ENCODE assay signal across 27 mouse cellular contexts in genomic region chr11:113717767-113718424, GRCm38 (mm10). TPM values are rescaled to one million over a fixed set of nuclear protein-coding genes. Genes with fewer than 3 reads are reported as not detected.
DNase-seq lines count a peak whose midpoint lies in the region; ATAC-seq and TF ChIP-seq lines count a peak whose summit lies in the region.
"Had no signal": no experiment of that assay in that cellular context is flagged by ENCODE, and none has a peak within 500 bp of the region (broad histone marks: within the 10 kb centered on the region; RNA-seq: fewer than 3 reads in every experiment).

No protein-coding gene starts in this region.

- H3K4me3 ChIP-seq in gastrocnemius, adult 2 months: no peak overlapping the region
- H3K4me3 ChIP-seq in testis, adult 2 months (ENCODE audit: control insufficient read depth, low read depth, low read length): no peak overlapping the region
- H3K4me3 ChIP-seq: forebrain, embryonic 15.5 days; intestine, embryonic 15.5 days; layer of hippocampus, adult 2 months; midbrain, embryonic 15.5 days; myocyte; neural tube, embryonic 13.5 days had no signal

- H3K4me1 ChIP-seq in testis, adult 2 months (ENCODE audit: control insufficient read depth, insufficient read depth, low read length): peaks cover 7% of the 10 kb centered on the region
- H3K4me1 ChIP-seq: midbrain, embryonic 15.5 days had no signal

- no peak for ATAC-seq in megakaryocyte, adult 5-6 weeks (ENCODE audit: poor library complexity, severe bottlenecking)
- ATAC-seq: CD4-positive, CD25-positive, alpha-beta regulatory T cell, adult 4 months; forebrain, embryonic 15.5 days; hindbrain, embryonic 16.5 days; intestine, embryonic 15.5 days; liver, postnatal 0 days; midbrain, embryonic 15.5 days; Patski had no signal

- no peaks in the 10 kb centered on the region for H3K27me3 ChIP-seq in testis, adult 2 months (ENCODE audit: control insufficient read depth, insufficient read depth, low read length)
- H3K27me3 ChIP-seq: forebrain, embryonic 15.5 days; intestine, embryonic 15.5 days; midbrain, embryonic 15.5 days; neural tube, embryonic 13.5 days; Patski had no signal

- no peak for DNase-seq in gastrocnemius, adult 2 months
- no peak for DNase-seq in gastrocnemius, postnatal 14 days
- no peak for DNase-seq in testis, postnatal 10 days (ENCODE audit: low spot score)
- peak; percentile 70 for DNase-seq in lung, postnatal 14 days
- no peak for DNase-seq in gastrocnemius, adult 8-10 months (ENCODE audit: low spot score in 2 of 2)
- DNase-seq: cerebellum, adult 11-12 months; cerebellum, postnatal 10 days; gastrocnemius, postnatal 36 days; heart, postnatal 4 days; kidney, postnatal 25 days; liver, postnatal 0 days; right cerebral cortex, adult 18-20 months; right cerebral cortex, postnatal 4 days; thymus, adult 2 months had no signal

- TF ChIP-seq POLR2A in testis, adult 2 months (IDR thresholded peaks at IDR 0.05; ENCODE audit: control insufficient read depth, low read depth, low read length): no peak

- intact Hi-C loops in gastrocnemius, adult 2 months (cut with DNase I): no loop called here
- intact Hi-C loops in gastrocnemius, postnatal 14 days (cut with DNase I; ENCODE audit: low total_unique reads): no loop called here

- no peak for TF ChIP-seq CTCF in gastrocnemius, adult 2 months (IDR thresholded peaks at IDR 0.05)
- TF ChIP-seq CTCF in testis, adult 2 months (IDR thresholded peaks at IDR 0.05; ENCODE audit: control insufficient read depth, insufficient read depth, insufficient replicate concordance, low read depth, low read length): no peak

- H3K27ac ChIP-seq in gastrocnemius, adult 2 months: peak overlapping the region; percentile 24
- H3K27ac ChIP-seq in testis, adult 2 months (ENCODE audit: control insufficient read depth, insufficient read depth, low read depth, low read length): peak overlapping the region; percentile 41
- H3K27ac ChIP-seq: forebrain, embryonic 15.5 days; intestine, embryonic 15.5 days; layer of hippocampus, adult 2 months; midbrain, embryonic 15.5 days; neural tube, embryonic 13.5 days had no signal

- H3K36me3 ChIP-seq in testis, adult 2 months (ENCODE audit: control insufficient read depth, insufficient read depth, low read length): no peaks in the 10 kb centered on the region
- H3K36me3 ChIP-seq: forebrain, embryonic 15.5 days; intestine, embryonic 15.5 days; midbrain, embryonic 15.5 days; neural tube, embryonic 13.5 days had no signal

RNA-seq across cellular contexts. Expression of gene Cpsf4l, which starts 8.1 kb away (rescaled TPM):
- total RNA-seq in gastrocnemius, adult 2 months (2021): not detected
- not detected for total RNA-seq in gastrocnemius, postnatal 14 days (2021)
- polyA plus RNA-seq in testis, adult 2 months (2012; rRNA removed): 74.1 and 80.7 TPM in 2 replicates
- total RNA-seq in megakaryocyte, adult 5-6 weeks (2015): not detected in 2 replicates
- total RNA-seq in megakaryocyte, adult 5-6 weeks (2017): not detected in 2 replicates
- not detected for total RNA-seq in gastrocnemius, adult 8-10 months (2022)
- total RNA-seq: gastrocnemius, postnatal 36 days; heart, adult 8-10 months; heart, postnatal 4 days; layer of hippocampus, adult 2 months; megakaryocyte-erythroid progenitor cell, adult 5-6 weeks had no signal
- polyA plus RNA-seq: intestine, embryonic 15.5 days had no signal

RNA-seq across cellular contexts. Expression of gene D11Wsu47e, which starts 33.7 kb away (rescaled TPM):
- total RNA-seq in gastrocnemius, adult 2 months (2021): 1 to 10 TPM; 4.5 to 6.3 TPM
- total RNA-seq in gastrocnemius, postnatal 14 days (2021): 1 to 10 TPM; 5.0 to 7.5 TPM
- polyA plus RNA-seq in testis, adult 2 months (2012; rRNA removed): 226 and 236 TPM in 2 replicates
- 3.2 and 5.4 TPM in 2 replicates for total RNA-seq in megakaryocyte, adult 5-6 weeks (2015)
- 10.3 and 13.1 TPM in 2 replicates for total RNA-seq in megakaryocyte, adult 5-6 weeks (2017)
- total RNA-seq in gastrocnemius, adult 8-10 months (2022): 1 to 10 TPM; 3.3 to 5.0 (median 4.4) TPM

RNA-seq across cellular contexts. Expression of gene Cdc42ep4, which starts 33.8 kb away (rescaled TPM):
- 1 to 10 TPM; 5.2 to 9.1 TPM for total RNA-seq in gastrocnemius, adult 2 months (2021)
- 10 to 100 TPM; 15.7 to 16.2 TPM for total RNA-seq in gastrocnemius, postnatal 14 days (2021)
- polyA plus RNA-seq in testis, adult 2 months (2012; rRNA removed): 27.4 and 29.4 TPM in 2 replicates
- 14.0 and 20.1 TPM in 2 replicates for total RNA-seq in megakaryocyte, adult 5-6 weeks (2015)
- 26.9 and 27.8 TPM in 2 replicates for total RNA-seq in megakaryocyte, adult 5-6 weeks (2017)
- total RNA-seq in gastrocnemius, adult 8-10 months (2022): 1 to 10 TPM; 2.8 to 6.4 (median 5.0) TPM

RNA-seq across cellular contexts. Expression of gene Fam104a, which starts 33.9 kb away (rescaled TPM):
- 10 to 100 TPM; 29.0 to 33.0 TPM for total RNA-seq in gastrocnemius, adult 2 months (2021)
- total RNA-seq in gastrocnemius, postnatal 14 days (2021): 10 to 100 TPM; 28.4 to 31.3 TPM
- polyA plus RNA-seq in testis, adult 2 months (2012; rRNA removed): 143 and 168 TPM in 2 replicates
- total RNA-seq in megakaryocyte, adult 5-6 weeks (2015): 15.5 and 16.1 TPM in 2 replicates
- 11.2 and 19.6 TPM in 2 replicates for total RNA-seq in megakaryocyte, adult 5-6 weeks (2017)
- 10 to 100 TPM; 30.8 to 41.7 (median 36.1) TPM for total RNA-seq in gastrocnemius, adult 8-10 months (2022)
